Mouse (Mus musculus) lung, postnatal 0 days (tissue): Measurements from ENCODE around the gene Meis3.

ENCODE experiments used
- CTCF ChIP-seq: IDR thresholded peaks from 2 replicates; pipeline ENCODE4 v1.5.1; 2016; ENCODE audit warnings: antibody characterized with exemption, mild to moderate bottlenecking
- EP300 ChIP-seq: IDR thresholded peaks from 2 replicates; pipeline ENCODE4 v1.6.1; 2016; ENCODE audit warnings: antibody characterized with exemption, mild to moderate bottlenecking, control low read depth

DNA sequence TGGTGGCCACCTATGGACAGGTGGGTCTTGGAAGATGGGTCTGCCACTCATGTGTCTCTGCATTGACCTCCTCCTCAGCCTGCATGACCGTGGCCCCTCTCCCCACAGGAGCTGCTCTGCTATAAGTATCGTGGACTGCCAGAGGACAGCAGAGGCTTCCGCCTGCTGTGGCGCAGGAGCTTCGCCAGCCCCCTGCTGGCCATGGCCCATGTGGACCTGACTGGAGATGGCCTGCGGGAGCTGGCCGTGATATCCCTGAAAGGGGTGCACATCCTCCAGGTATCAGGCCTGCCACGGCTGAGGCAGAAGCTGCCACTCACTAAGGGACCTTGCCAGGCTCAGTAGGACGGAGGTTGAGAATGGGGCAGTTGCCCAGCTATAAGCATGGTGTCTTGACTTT lies 49.1 kb upstream of the Meis3 start:
- TF ChIP-seq CTCF, result no peak
- no peak for TF ChIP-seq EP300
